Mouse (Mus musculus) kidney, postnatal 0 days (tissue): Measurements from ENCODE around the gene Mindy4. TPM values are rescaled to one million over a fixed set of nuclear protein-coding genes. Genes with fewer than 3 reads are reported as not detected.

Source experiments
- ATAC-seq: fragments of 200-750 bp; cut with Nextera tagmentation; replicated peaks from 2 replicates; pipeline ENCODE4 v1.8.0; 2017; ENCODE audit warnings: low read depth, moderate number of reproducible peaks, moderate TSS enrichment, moderate library complexity; ENCODE audit not compliant: low FRiP score
- DNase-seq: peaks from one replicate; pipeline ENCODE4 v3.0.0-alpha.2; 2016; ENCODE audit warnings: low spot score
- H3K27ac ChIP-seq: fragments of 300-500 bp; sonication (generic); 2 replicates; pipeline ENCODE4 v1.5.1; 2014; ENCODE audit warnings: mild to moderate bottlenecking
- H3K27me3 ChIP-seq: fragments of 300-500 bp; sonication (generic); 2 replicates; pipeline ENCODE4 v1.6.1; 2014; ENCODE audit warnings: low read length, mixed read lengths; ENCODE audit not compliant: insufficient read depth
- H3K36me3 ChIP-seq: fragments of 300-500 bp; sonication (generic); 2 replicates; pipeline ENCODE4 v1.6.1; 2014; ENCODE audit warnings: low read length, mixed read lengths; ENCODE audit not compliant: insufficient read depth
- H3K4me1 ChIP-seq: fragments of 300-500 bp; sonication (generic); replicated peaks from 2 replicates; pipeline ENCODE4 v1.6.1; 2014; ENCODE audit warnings: antibody characterized with exemption, low read length, mixed read lengths; ENCODE audit not compliant: insufficient read depth
- H3K4me2 ChIP-seq: fragments of 300-500 bp; sonication (generic); 2 replicates; pipeline ENCODE4 v1.6.1; 2014; ENCODE audit warnings: mild to moderate bottlenecking, low read length, moderate library complexity, mixed read lengths
- H3K4me3 ChIP-seq: fragments of 300-500 bp; sonication (generic); replicated peaks from 2 replicates; pipeline ENCODE4 v1.5.1; 2014; ENCODE audit warnings: low read depth, low read length
- H3K9ac ChIP-seq: fragments of 300-500 bp; sonication (generic); 2 replicates; pipeline ENCODE4 v1.6.1; 2014; ENCODE audit warnings: low read depth, low read length
- H3K9me3 ChIP-seq: fragments of 300-500 bp; sonication (generic); replicated peaks from 2 replicates; pipeline ENCODE4 v1.6.1; 2016; ENCODE audit warnings: low read length, inconsistent platforms, mixed read lengths
- CTCF ChIP-seq: IDR thresholded peaks from 2 replicates; pipeline ENCODE4 v1.5.1; 2016; ENCODE audit warnings: antibody characterized with exemption, low read depth, mild to moderate bottlenecking, moderate library complexity
- WGBS: fragments of 180-500 bp; shearing (Covaris S2); extraction: QIAGEN DNeasy Blood & Tissue Kit; methylation state at CpG from one replicate; pipeline ENCODE4 v1.1.7; 2014; 5-methylcytosine and 5-hydroxymethylcytosine counted together
- polyA plus RNA-seq: library from polyadenylated mRNA; unstranded; fragments of >200 nt; fragmentation: Nextera tagmentation; extraction: Ambion mirVana; gene quantifications from 2 replicates; pipeline ENCODE4 v1.2.1, GENCODE M21; 2015

Gene Mindy4
- polyA plus RNA-seq, 1 experiment from 2014 or later: 11.6 TPM

GRCm38 (mm10) chr6:55299482-55299881 lies 96.3 kb downstream of the Mindy4 start:
- H3K9ac ChIP-seq: no peak overlapping the region
- no peak overlapping the region for H3K4me2 ChIP-seq
- 0 out of 2 replicates have a peak, but pooled peaks cover 3% of the 10 kb centered on the region for H3K4me1 ChIP-seq
- 77% methylated on average over 8 of the region's 8 CpGs for WGBS
- H3K4me3 ChIP-seq: no peak overlapping the region
- H3K27ac ChIP-seq: no peak overlapping the region
- no peaks in the 10 kb centered on the region for H3K27me3 ChIP-seq
- ATAC-seq: peak; percentile 65; the same call in 1 of the 2 replicates
- H3K9me3 ChIP-seq: no peaks in the 10 kb centered on the region
- H3K36me3 ChIP-seq: no peaks in the 10 kb centered on the region
- DNase-seq: no peak
- no peak for TF ChIP-seq CTCF

- Histone ChIP-seq H3K4me1 (no peaks in the 10 kb centered on the region), H3K9me3 (no peaks in the 10 kb centered on the region), H3K27me3 (no peaks in the 10 kb centered on the region), H3K4me3 (no peak overlapping the region), H3K27ac (no peak overlapping the region), H3K4me2 (no peak overlapping the region), H3K36me3 (no peaks in the 10 kb centered on the region), H3K9ac (no peak overlapping the region)
- TF ChIP-seq CTCF: no peak
- 0 out of 2 replicates have a peak, but pooled peaks have one; percentile 37 for ATAC-seq
- 73% methylated on average over 2 of the region's 2 CpGs for WGBS
- no peak for DNase-seq
Measured at GRCm38 (mm10) chr6:55299917-55300316, 96.7 kb downstream of the Mindy4 start.

- Histone ChIP-seq H3K4me1 (no peaks in the 10 kb centered on the region), H3K27me3 (no peaks in the 10 kb centered on the region), H3K27ac (no peak overlapping the region), H3K9me3 (no peaks in the 10 kb centered on the region), H3K4me3 (no peak overlapping the region), H3K4me2 (no peak overlapping the region), H3K9ac (no peak overlapping the region), H3K36me3 (no peaks in the 10 kb centered on the region)
- TF ChIP-seq CTCF: no peak
- ATAC-seq (no peak), DNase-seq (no peak)
- 86% methylated on average over 11 of the region's 11 CpGs for WGBS
Measured at GRCm38 (mm10) chr6:55300704-55301103, 97.5 kb downstream of the Mindy4 start.

GRCm38 (mm10) chr6:55310179-55310578 lies 107.0 kb downstream of the Mindy4 start:
- ATAC-seq: 0 out of 2 replicates have a peak, but pooled peaks have one; percentile 26
- WGBS: 58% methylated on average over 2 of the region's 2 CpGs
- no peak overlapping the region for H3K27ac ChIP-seq
- no peaks in the 10 kb centered on the region for H3K27me3 ChIP-seq
- no peak overlapping the region for H3K4me2 ChIP-seq
- no peak overlapping the region for H3K9ac ChIP-seq
- H3K9me3 ChIP-seq: no peaks in the 10 kb centered on the region
- H3K4me1 ChIP-seq: no peaks in the 10 kb centered on the region
- H3K4me3 ChIP-seq: no peak overlapping the region
- DNase-seq: no peak
- H3K36me3 ChIP-seq: no peaks in the 10 kb centered on the region
- no peak for TF ChIP-seq CTCF

GRCm38 (mm10) chr6:55311962-55312361 lies 108.8 kb downstream of the Mindy4 start:
- ATAC-seq (no peak), DNase-seq (no peak)
- WGBS: 44% methylated on average over 5 of the region's 5 CpGs
- Histone ChIP-seq H3K36me3 (no peaks in the 10 kb centered on the region), H3K4me2 (no peak overlapping the region), H3K4me3 (no peak overlapping the region), H3K27ac (no peak overlapping the region), H3K4me1 (no peaks in the 10 kb centered on the region), H3K9me3 (no peaks in the 10 kb centered on the region), H3K9ac (no peak overlapping the region), H3K27me3 (no peaks in the 10 kb centered on the region)
- no peak for TF ChIP-seq CTCF

- ATAC-seq (no peak), DNase-seq (no peak)
- Histone ChIP-seq H3K27me3 (no peaks in the 10 kb centered on the region), H3K9me3 (no peaks in the 10 kb centered on the region), H3K4me3 (no peak overlapping the region), H3K27ac (no peak overlapping the region), H3K36me3 (no peaks in the 10 kb centered on the region; the same call in 1 of the 2 replicates), H3K4me2 (no peak overlapping the region), H3K9ac (no peak overlapping the region), H3K4me1 (no peaks in the 10 kb centered on the region)
- 90% methylated on average over 4 of the region's 4 CpGs for WGBS
- TF ChIP-seq CTCF: no peak
Measured at GRCm38 (mm10) chr6:55313893-55314292, 110.7 kb downstream of the Mindy4 start.

- Histone ChIP-seq H3K9ac (no peak overlapping the region), H3K36me3 (no peaks in the 10 kb centered on the region; the same call in 1 of the 2 replicates), H3K27me3 (no peaks in the 10 kb centered on the region)
Measured at GRCm38 (mm10) chr6:55314628-55315027, 111.4 kb downstream of the Mindy4 start.

More at GRCm38 (mm10) chr6:55314628-55315027, 111.4 kb downstream of the Mindy4 start:
- Histone ChIP-seq H3K4me2 (no peak overlapping the region), H3K4me3 (no peak overlapping the region), H3K9me3 (no peaks in the 10 kb centered on the region), H3K4me1 (0 out of 2 replicates have a peak, but pooled peaks cover 2% of the 10 kb centered on the region), H3K27ac (no peak overlapping the region)
- 84% methylated on average over 8 of the region's 8 CpGs for WGBS
- TF ChIP-seq CTCF: no peak
- ATAC-seq (no peak), DNase-seq (no peak)
